ENCODE assay signal across 9 mouse cellular contexts in genomic region chr14:75727046-75727445, GRCm38 (mm10). TPM values are rescaled to one million over a fixed set of nuclear protein-coding genes. Genes with fewer than 3 reads are reported as not detected.
A peak's percentile ranks its signal among the peaks of the same experiment; 100 is the strongest.
DNase-seq lines count a peak whose midpoint lies in the region; ATAC-seq lines count a peak whose summit lies in the region.
"Had no signal": no experiment of that assay in that cellular context is flagged by ENCODE, and none has a peak within 500 bp of the region (broad histone marks: within the 10 kb centered on the region; RNA-seq: fewer than 3 reads in every experiment).

No protein-coding gene starts in this region.

- no peaks in the 10 kb centered on the region for H3K4me1 ChIP-seq in midbrain, embryonic 14.5 days (ENCODE audit: control insufficient read depth, insufficient read depth, low read length)
- H3K4me1 ChIP-seq in midbrain, embryonic 15.5 days = no peaks in the 10 kb centered on the region
- H3K4me1 ChIP-seq in neural tube, embryonic 15.5 days = no peaks in the 10 kb centered on the region
- H3K4me1 ChIP-seq: liver, embryonic 15.5 days had no signal

- no peaks in the 10 kb centered on the region for H3K9me3 ChIP-seq in midbrain, embryonic 14.5 days (ENCODE audit: control insufficient read depth, low read length)
- H3K9me3 ChIP-seq in midbrain, embryonic 15.5 days = no peaks in the 10 kb centered on the region
- no peaks in the 10 kb centered on the region for H3K9me3 ChIP-seq in neural tube, embryonic 15.5 days (replicated peaks)
- H3K9me3 ChIP-seq: liver, embryonic 15.5 days had no signal

- peaks cover 73% of the 10 kb centered on the region for H3K36me3 ChIP-seq in midbrain, embryonic 14.5 days (ENCODE audit: control insufficient read depth, insufficient read depth, low read length)
- peaks cover 28% of the 10 kb centered on the region; the same call in 1 of the 2 replicates for H3K36me3 ChIP-seq in midbrain, embryonic 15.5 days (replicated peaks)
- H3K36me3 ChIP-seq in neural tube, embryonic 15.5 days = peaks cover 50% of the 10 kb centered on the region

- no peak for ATAC-seq in midbrain, embryonic 14.5 days (ENCODE audit: low FRiP score, low TSS enrichment)
- no peak for ATAC-seq in midbrain, embryonic 15.5 days (replicated peaks)
- no peak for ATAC-seq in neural tube, embryonic 15.5 days (ENCODE audit: low FRiP score)

- H3K4me3 ChIP-seq in midbrain, embryonic 14.5 days (replicated peaks; ENCODE audit: low read depth, low read length) = no peak overlapping the region
- H3K4me3 ChIP-seq in midbrain, embryonic 15.5 days = no peak overlapping the region
- H3K4me3 ChIP-seq in neural tube, embryonic 15.5 days (replicated peaks) = no peak overlapping the region
- H3K4me3 ChIP-seq: liver, embryonic 15.5 days had no signal

- 61% methylated on average over 4 of the region's 4 CpGs for WGBS in midbrain, embryonic 14.5 days
- WGBS in midbrain, embryonic 15.5 days = 71% methylated on average over 4 of the region's 4 CpGs
- WGBS in neural tube, embryonic 15.5 days = 83% methylated on average over 4 of the region's 4 CpGs

- H3K9ac ChIP-seq in midbrain, embryonic 14.5 days (replicated peaks; ENCODE audit: low read length) = no peak overlapping the region
- H3K9ac ChIP-seq in midbrain, embryonic 15.5 days = no peak overlapping the region
- H3K9ac ChIP-seq in neural tube, embryonic 15.5 days (replicated peaks) = no peak overlapping the region
- H3K9ac ChIP-seq: liver, embryonic 15.5 days had no signal

- DNase-seq in cerebellum, adult 18-20 months = peak; percentile 19 to 21
- DNase-seq in cerebellum, adult 8-10 months = no peak
- peak; percentile 9 for DNase-seq in midbrain, embryonic 14.5 days
- peak; percentile 95 for DNase-seq in kidney, adult 9 months
- DNase-seq in retina, postnatal 1 day = peak; percentile 20
- no peak for DNase-seq in layer of hippocampus, adult 11-12 months (ENCODE audit: low spot score)

- no peak overlapping the region for H3K4me2 ChIP-seq in midbrain, embryonic 14.5 days (ENCODE audit: low read length)
- H3K4me2 ChIP-seq in midbrain, embryonic 15.5 days = no peak overlapping the region
- no peak overlapping the region for H3K4me2 ChIP-seq in neural tube, embryonic 15.5 days
- H3K4me2 ChIP-seq: liver, embryonic 15.5 days had no signal

- no peaks in the 10 kb centered on the region for H3K27me3 ChIP-seq in midbrain, embryonic 14.5 days (ENCODE audit: control insufficient read depth, insufficient read depth, low read length)
- no peaks in the 10 kb centered on the region for H3K27me3 ChIP-seq in midbrain, embryonic 15.5 days (replicated peaks)
- H3K27me3 ChIP-seq in neural tube, embryonic 15.5 days (replicated peaks) = no peaks in the 10 kb centered on the region
- H3K27me3 ChIP-seq: liver, embryonic 15.5 days had no signal

- H3K27ac ChIP-seq in midbrain, embryonic 14.5 days (replicated peaks; ENCODE audit: low read depth, low read length) = no peak overlapping the region
- no peak overlapping the region for H3K27ac ChIP-seq in midbrain, embryonic 15.5 days
- no peak overlapping the region for H3K27ac ChIP-seq in neural tube, embryonic 15.5 days (replicated peaks)
- H3K27ac ChIP-seq: liver, embryonic 15.5 days had no signal

RNA-seq across cellular contexts. Expression of gene Cog3, which starts 27.3 kb away (rescaled TPM):
- polyA plus RNA-seq in midbrain, embryonic 14.5 days (2014; fragmentation: Nextera tagmentation; extraction: Ambion mirVana) = 19.6 and 25.4 TPM in 2 replicates
- 19.1 and 19.8 TPM in 2 replicates for polyA plus RNA-seq in midbrain, embryonic 15.5 days (2015; fragmentation: Nextera tagmentation; extraction: Ambion mirVana)
- 17.2 and 18.0 TPM in 2 replicates for polyA plus RNA-seq in neural tube, embryonic 15.5 days (2015; fragmentation: Nextera tagmentation; extraction: Ambion mirVana)

RNA-seq across cellular contexts. Expression of gene Slc25a30, which starts 59.8 kb away (rescaled TPM):
- 13.4 and 15.6 TPM in 2 replicates for polyA plus RNA-seq in midbrain, embryonic 14.5 days (2014; fragmentation: Nextera tagmentation; extraction: Ambion mirVana)
- polyA plus RNA-seq in midbrain, embryonic 15.5 days (2015; fragmentation: Nextera tagmentation; extraction: Ambion mirVana) = 9.3 and 10.4 TPM in 2 replicates
- 7.0 and 8.1 TPM in 2 replicates for polyA plus RNA-seq in neural tube, embryonic 15.5 days (2015; fragmentation: Nextera tagmentation; extraction: Ambion mirVana)

Comparison
In these comparisons a context has a peak if more than half of its experiments do, and no peak if none do; other contexts are left out.
1. DNase-seq: peak in cerebellum, adult 18-20 months (2 of 2), midbrain, embryonic 14.5 days (single experiment), kidney, adult 9 months (single experiment) and retina, postnatal 1 day (single experiment); none in cerebellum, adult 8-10 months (single experiment) and layer of hippocampus, adult 11-12 months (single experiment).